Mouse (Mus musculus): ENCODE measurements around the gene Slc24a3.

Slc24a3 gene

GRCm38 (mm10) chr2:145610796-145611705, 443.5 kb downstream of the Slc24a3 start:
- in situ Hi-C loops (cut with MboI, MseI), result no loop called here

GRCm38 (mm10) chr2:145612937-145613336, 445.4 kb downstream of the Slc24a3 start:
- in situ Hi-C loops (cut with MboI, MseI), result no loop called here

GRCm38 (mm10) chr2:145613705-145614104, 446.2 kb downstream of the Slc24a3 start:
- in situ Hi-C loops (cut with MboI, MseI), result no loop called here

GRCm38 (mm10) chr2:145619688-145620087, 452.1 kb downstream of the Slc24a3 start:
- in situ Hi-C loops (cut with MboI, MseI), result no loop called here

- in situ Hi-C loops (cut with MboI, MseI), result no loop called here
Observed at GRCm38 (mm10) chr2:145620709-145621108, 453.2 kb downstream of the Slc24a3 start.

- in situ Hi-C loops (cut with MboI, MseI), result no loop called here
Observed at GRCm38 (mm10) chr2:145621119-145621518, 453.6 kb downstream of the Slc24a3 start.

- in situ Hi-C loops (cut with MboI, MseI), result no loop called here
Observed at GRCm38 (mm10) chr2:145631123-145631798, 463.7 kb downstream of the Slc24a3 start.

GRCm38 (mm10) chr2:145631799-145632174, 464.2 kb downstream of the Slc24a3 start:
- in situ Hi-C loops (cut with MboI, MseI), result no loop called here

- in situ Hi-C loops (cut with MboI, MseI), result no loop called here
Observed at GRCm38 (mm10) chr2:145633811-145634210, 466.3 kb downstream of the Slc24a3 start.

- in situ Hi-C loops (cut with MboI, MseI), result no loop called here
Observed at GRCm38 (mm10) chr2:145640255-145640984, 472.9 kb downstream of the Slc24a3 start.

GRCm38 (mm10) chr2:145655373-145655960, 487.9 kb downstream of the Slc24a3 start:
- in situ Hi-C loops (cut with MboI, MseI), result no loop called here

GRCm38 (mm10) chr2:145656121-145656520, 488.6 kb downstream of the Slc24a3 start:
- in situ Hi-C loops (cut with MboI, MseI), result no loop called here

- in situ Hi-C loops (cut with MboI, MseI), result no loop called here
Observed at GRCm38 (mm10) chr2:145656716-145657115, 489.2 kb downstream of the Slc24a3 start.

- in situ Hi-C loops (cut with MboI, MseI), result no loop called here
Observed at GRCm38 (mm10) chr2:145661242-145661641, 493.7 kb downstream of the Slc24a3 start.

- in situ Hi-C loops (cut with MboI, MseI), result no loop called here
Observed at GRCm38 (mm10) chr2:145663899-145664298, 496.3 kb downstream of the Slc24a3 start.

- in situ Hi-C loops (cut with MboI, MseI), result no loop called here
Observed at GRCm38 (mm10) chr2:145664311-145664710, 496.8 kb downstream of the Slc24a3 start.

- in situ Hi-C loops (cut with MboI, MseI), result no loop called here
Observed at GRCm38 (mm10) chr2:145668135-145668534, 500.6 kb downstream of the Slc24a3 start.

GRCm38 (mm10) chr2:145670131-145670530, 502.6 kb downstream of the Slc24a3 start:
- in situ Hi-C loops (cut with MboI, MseI), result no loop called here

GRCm38 (mm10) chr2:145674496-145675141, 507.1 kb downstream of the Slc24a3 start:
- in situ Hi-C loops (cut with MboI, MseI), result no loop called here

- in situ Hi-C loops (cut with MboI, MseI), result no loop called here
Observed at GRCm38 (mm10) chr2:145675142-145675755, 507.7 kb downstream of the Slc24a3 start, which contains the start of gene Rin2. Rin2 (plus strand) TSS chr2:145675215.
